Mouse (Mus musculus) intestine, postnatal 0 days (tissue): ENCODE results near the gene Klf4. TPM values are rescaled to one million over a fixed set of nuclear protein-coding genes. Genes with fewer than 3 reads are reported as not detected.

Source experiments
- ATAC-seq: fragments of 200-750 bp; cut with Nextera tagmentation; 2 replicates; pipeline ENCODE4 v1.8.0; 2017; ENCODE audit warnings: mild to moderate bottlenecking, moderate TSS enrichment, moderate library complexity
- H3K27ac ChIP-seq: fragments of 300-500 bp; sonication (generic); 2 replicates; pipeline ENCODE4 v1.5.1; 2014; ENCODE audit warnings: mild to moderate bottlenecking, low read depth, low read length, moderate library complexity
- H3K27me3 ChIP-seq: fragments of 300-500 bp; sonication (generic); replicated peaks from 2 replicates; pipeline ENCODE4 v1.6.1; 2014; ENCODE audit warnings: low read length, mixed read lengths; ENCODE audit not compliant: control insufficient read depth, insufficient read depth
- H3K36me3 ChIP-seq: fragments of 300-500 bp; sonication (generic); 2 replicates; pipeline ENCODE4 v1.6.1; 2014; ENCODE audit warnings: mild to moderate bottlenecking, moderate library complexity; ENCODE audit not compliant: control insufficient read depth, insufficient read depth
- H3K4me1 ChIP-seq: fragments of 300-500 bp; sonication (generic); replicated peaks from 2 replicates; pipeline ENCODE4 v1.6.1; 2014; ENCODE audit warnings: antibody characterized with exemption, low read length, mixed read lengths; ENCODE audit not compliant: control insufficient read depth, insufficient read depth
- H3K4me2 ChIP-seq: fragments of 300-500 bp; sonication (generic); replicated peaks from 2 replicates; pipeline ENCODE4 v1.6.1; 2014; ENCODE audit warnings: low read depth, mild to moderate bottlenecking, moderate library complexity
- H3K4me3 ChIP-seq: fragments of 300-500 bp; sonication (generic); 2 replicates; pipeline ENCODE4 v1.5.1; 2014; ENCODE audit warnings: low read depth, low read length
- H3K9ac ChIP-seq: fragments of 300-500 bp; sonication (generic); 2 replicates; pipeline ENCODE4 v1.6.1; 2014; ENCODE audit warnings: mild to moderate bottlenecking, low read depth, low read length
- H3K9me3 ChIP-seq: fragments of 300-500 bp; sonication (generic); 2 replicates; pipeline ENCODE4 v1.6.1; 2016; ENCODE audit warnings: mixed run types; ENCODE audit not compliant: control insufficient read depth
- CTCF ChIP-seq: sonication (generic); IDR thresholded peaks from 2 replicates; pipeline ENCODE4 v1.5.1; 2016; ENCODE audit warnings: low read depth, mild to moderate bottlenecking, control low read depth, antibody characterized with exemption, moderate library complexity
- WGBS: fragments of 180-500 bp; shearing (Covaris S2); extraction: QIAGEN DNeasy Blood & Tissue Kit; methylation state at CpG from one replicate; pipeline ENCODE4 v1.1.7; 2014; 5-methylcytosine and 5-hydroxymethylcytosine counted together
- polyA plus RNA-seq: library from polyadenylated mRNA; unstranded; fragments of >200 nt; fragmentation: Nextera tagmentation; extraction: Ambion mirVana; gene quantifications from 2 replicates; pipeline ENCODE4 v1.2.1, GENCODE M21; 2015

Gene Klf4
- polyA plus RNA-seq, 1 experiment from 2014 or later = 23.6 TPM

DNA sequence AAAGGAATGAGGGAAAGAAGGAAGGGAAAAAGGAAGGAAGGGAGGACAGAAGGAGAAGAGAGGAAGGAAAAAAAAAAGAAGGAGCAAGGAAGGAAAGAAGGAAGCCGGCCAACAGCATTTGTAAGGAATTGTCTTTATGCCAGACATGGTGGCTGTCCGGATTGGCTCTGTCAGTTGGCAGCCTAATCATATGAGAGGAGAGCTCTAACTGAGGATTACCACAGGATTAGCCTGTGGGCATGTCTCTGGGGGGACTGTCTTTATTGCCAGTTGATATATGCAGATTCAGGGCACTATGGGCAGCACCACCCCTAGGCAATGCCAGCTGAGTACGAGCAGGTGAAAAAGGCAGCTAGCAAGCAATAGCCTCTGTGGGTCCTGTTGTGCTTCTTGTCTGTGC, 29.8 kb upstream of the Klf4 start:
- no peak for ATAC-seq
- Histone ChIP-seq H3K36me3 (no peaks in the 10 kb centered on the region), H3K9ac (no peak overlapping the region), H3K4me2 (no peak overlapping the region), H3K27ac (no peak overlapping the region), H3K27me3 (no peaks in the 10 kb centered on the region), H3K4me3 (no peak overlapping the region), H3K4me1 (no peaks in the 10 kb centered on the region), H3K9me3 (no peaks in the 10 kb centered on the region)
- 84% methylated on average over 3 of the region's 3 CpGs for WGBS
- no peak for TF ChIP-seq CTCF

DNA sequence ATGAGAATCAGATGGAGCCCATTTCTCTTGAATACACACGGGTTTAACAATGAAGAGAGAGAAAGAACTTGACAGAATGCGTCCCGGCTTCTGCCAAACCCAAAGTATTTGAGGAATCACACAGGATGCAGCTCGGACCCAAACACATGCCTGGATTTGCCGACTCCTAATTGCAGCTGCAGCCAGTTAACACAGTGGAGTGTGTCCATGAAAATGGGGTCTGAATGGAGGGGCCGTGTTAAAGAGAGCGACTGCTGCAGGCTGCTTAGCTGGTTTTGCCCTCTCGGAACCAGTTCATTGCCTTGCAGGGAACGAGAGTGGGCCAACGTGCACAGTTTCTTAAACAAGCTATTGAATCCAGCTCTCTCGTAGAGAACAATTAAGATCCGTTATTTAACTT, 14.6 kb upstream of the Klf4 start:
- no peak for TF ChIP-seq CTCF
- no peak for ATAC-seq
- H3K9ac ChIP-seq = no peak overlapping the region
- H3K36me3 ChIP-seq = no peaks in the 10 kb centered on the region
- no peaks in the 10 kb centered on the region for H3K27me3 ChIP-seq
- 88% methylated on average over 12 of the region's 12 CpGs for WGBS
- H3K4me3 ChIP-seq = no peak overlapping the region
- H3K4me1 ChIP-seq = no peaks in the 10 kb centered on the region
- no peak overlapping the region for H3K4me2 ChIP-seq
- no peaks in the 10 kb centered on the region for H3K9me3 ChIP-seq
- H3K27ac ChIP-seq = no peak overlapping the region

DNA sequence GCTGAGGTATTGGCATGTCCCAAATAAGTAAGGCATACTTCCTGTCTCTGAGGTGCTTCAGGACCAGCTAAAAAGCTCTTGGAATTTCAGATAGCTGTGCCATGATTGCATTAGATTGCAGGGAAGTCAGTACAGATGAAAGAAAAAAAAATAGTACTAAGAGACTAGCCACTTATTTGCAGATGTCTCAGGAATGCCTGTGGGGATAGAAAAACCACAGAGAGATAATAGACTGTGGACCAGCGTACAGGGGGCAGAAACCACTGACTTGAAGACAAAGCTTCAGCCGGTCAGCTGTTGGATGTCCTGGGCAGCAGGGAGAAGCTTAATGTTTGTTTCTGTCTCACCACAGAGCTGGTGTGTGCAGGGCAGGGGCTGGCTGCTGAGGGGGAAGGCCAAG, 10.5 kb upstream of the Klf4 start:
- Histone ChIP-seq H3K9me3 (no peaks in the 10 kb centered on the region), H3K4me1 (no peaks in the 10 kb centered on the region), H3K27ac (no peak overlapping the region), H3K4me2 (no peak overlapping the region), H3K27me3 (no peaks in the 10 kb centered on the region), H3K9ac (no peak overlapping the region), H3K36me3 (no peaks in the 10 kb centered on the region), H3K4me3 (no peak overlapping the region)
- TF ChIP-seq CTCF = no peak
- no peak for ATAC-seq
- WGBS = 83% methylated on average over 2 of the region's 2 CpGs

DNA sequence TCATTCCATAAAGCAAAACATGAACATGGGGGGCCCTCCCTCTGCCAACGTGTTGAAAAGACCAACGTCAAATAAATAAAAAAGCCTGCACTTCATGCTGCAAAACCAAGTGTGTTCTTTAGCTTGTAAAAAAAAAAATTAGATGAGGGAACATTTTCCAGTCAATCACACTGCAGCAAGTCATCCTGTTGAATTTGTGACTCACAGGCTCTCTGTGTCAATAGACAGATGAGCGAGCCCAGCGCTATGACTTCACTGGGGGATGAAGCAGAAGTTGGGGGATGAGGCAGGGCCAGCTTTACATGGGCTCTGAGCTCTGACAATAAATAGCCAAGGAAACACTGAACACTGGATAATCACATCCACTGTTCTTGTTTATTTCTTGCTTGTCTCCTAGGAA, 9.4 kb upstream of the Klf4 start:
- no peak overlapping the region for H3K4me3 ChIP-seq
- no peak overlapping the region for H3K9ac ChIP-seq
- WGBS = 42% methylated on average over 4 of the region's 4 CpGs

DNA sequence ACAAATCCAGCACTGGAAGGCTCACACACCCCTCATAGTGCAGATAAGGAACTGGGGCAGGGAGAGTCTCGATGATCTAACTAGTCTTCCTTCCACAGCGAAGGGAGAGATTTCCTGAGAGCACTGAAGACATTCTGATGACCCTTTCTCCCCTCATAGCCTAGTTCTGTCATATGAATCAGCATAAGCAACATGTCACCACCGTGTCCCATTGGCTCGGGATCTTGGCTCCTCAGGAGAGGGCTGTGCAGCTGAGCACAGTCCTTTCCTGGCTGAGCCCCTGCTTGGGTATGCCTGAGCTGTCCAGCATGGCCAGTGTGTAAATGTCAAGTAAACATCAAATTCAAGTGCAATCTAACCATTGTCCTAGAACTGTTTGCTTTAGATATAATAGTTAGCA, 9.0 kb upstream of the Klf4 start:
- no peaks in the 10 kb centered on the region for H3K27me3 ChIP-seq
- TF ChIP-seq CTCF = no peak
- 35% methylated on average over 4 of the region's 4 CpGs for WGBS
- ATAC-seq = no peak
- no peak overlapping the region for H3K27ac ChIP-seq
- no peak overlapping the region for H3K9ac ChIP-seq
- no peaks in the 10 kb centered on the region for H3K9me3 ChIP-seq
- H3K4me2 ChIP-seq = no peak overlapping the region
- no peaks in the 10 kb centered on the region for H3K4me1 ChIP-seq
- H3K36me3 ChIP-seq = no peaks in the 10 kb centered on the region
- H3K4me3 ChIP-seq = no peak overlapping the region

More for the DNA sequence above, 9.4 kb upstream of the Klf4 start:
- H3K36me3 ChIP-seq = no peaks in the 10 kb centered on the region
- no peak for ATAC-seq
- TF ChIP-seq CTCF = no peak
- H3K27ac ChIP-seq = no peak overlapping the region
- H3K4me2 ChIP-seq = no peak overlapping the region
- H3K9me3 ChIP-seq = no peaks in the 10 kb centered on the region
- H3K4me1 ChIP-seq = no peaks in the 10 kb centered on the region
- H3K27me3 ChIP-seq = no peaks in the 10 kb centered on the region

DNA sequence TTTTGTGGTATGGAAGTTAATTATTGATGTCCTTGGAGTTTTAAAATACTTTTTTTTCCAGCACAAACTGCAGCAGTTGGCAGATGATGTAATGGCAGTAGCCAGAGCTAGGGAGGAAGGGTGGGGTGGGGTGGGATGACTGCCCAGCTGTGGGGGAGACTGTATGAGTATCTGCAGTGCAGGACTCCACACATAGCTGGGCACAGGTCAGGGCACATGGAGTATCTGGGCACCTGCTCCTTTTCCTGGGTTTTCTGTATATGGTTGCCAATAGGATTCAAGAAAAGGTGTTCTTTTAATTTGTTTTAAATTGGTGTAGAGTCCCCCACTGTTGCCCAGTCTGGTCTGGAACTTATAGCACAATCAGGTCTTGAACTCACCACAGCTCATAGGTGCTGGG, 2.7 kb upstream of the Klf4 start:
- H3K4me1 ChIP-seq = no peaks in the 10 kb centered on the region; the same call in 1 of the 2 replicates
- TF ChIP-seq CTCF = no peak
- no peaks in the 10 kb centered on the region for H3K9me3 ChIP-seq
- H3K27me3 ChIP-seq = no peaks in the 10 kb centered on the region
- H3K9ac ChIP-seq = no peak overlapping the region
- no peak overlapping the region for H3K27ac ChIP-seq
- no peak overlapping the region for H3K4me2 ChIP-seq
- no peak overlapping the region for H3K4me3 ChIP-seq
- peaks cover 2% of the 10 kb centered on the region; the same call in 1 of the 2 replicates for H3K36me3 ChIP-seq
- no peak for ATAC-seq

DNA sequence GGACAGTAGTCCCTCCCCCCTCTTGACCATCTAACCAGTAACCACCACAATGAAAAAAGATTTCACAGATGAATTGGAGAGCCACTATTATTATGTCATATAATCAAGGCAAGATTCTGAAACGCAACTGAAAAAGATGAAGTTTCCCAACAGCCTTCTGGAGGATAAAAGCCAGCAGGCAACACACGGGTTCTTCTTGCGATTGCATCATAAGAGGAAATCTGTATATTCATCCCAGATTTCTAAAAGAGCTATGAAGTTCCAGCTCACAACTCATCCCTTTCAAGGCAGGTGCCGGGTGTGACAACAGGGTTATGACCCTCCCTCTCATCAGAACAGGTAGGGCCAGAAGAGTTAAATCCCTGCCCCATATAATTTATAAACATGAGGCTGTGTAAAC, 2.2 kb upstream of the Klf4 start:
- H3K4me2 ChIP-seq = no peak overlapping the region
- H3K9ac ChIP-seq = no peak overlapping the region
- no peak for ATAC-seq
- 46% methylated on average over 4 of the region's 4 CpGs for WGBS
- no peak overlapping the region for H3K27ac ChIP-seq
- no peaks in the 10 kb centered on the region; the same call in 1 of the 2 replicates for H3K4me1 ChIP-seq
- no peak for TF ChIP-seq CTCF
- H3K4me3 ChIP-seq = no peak overlapping the region
- peaks cover 7% of the 10 kb centered on the region; the same call in 1 of the 2 replicates for H3K36me3 ChIP-seq
- no peaks in the 10 kb centered on the region for H3K27me3 ChIP-seq
- no peaks in the 10 kb centered on the region for H3K9me3 ChIP-seq
